Mouse (Mus musculus) mature B cell (primary cell): ENCODE results near the gene Ip6k1.

Experiments used
- in situ Hi-C: fragments of 300-500 bp; cut with MboI; formaldehyde crosslinking; loops from 2 replicates; pipeline ENCODE4 v1.14.3; 2019

Ip6k1 gene

GRCm38 (mm10) chr9:108056361-108057261 lies 54.3 kb downstream of the Ip6k1 start:
- in situ Hi-C loops: no loop called here

DNA sequence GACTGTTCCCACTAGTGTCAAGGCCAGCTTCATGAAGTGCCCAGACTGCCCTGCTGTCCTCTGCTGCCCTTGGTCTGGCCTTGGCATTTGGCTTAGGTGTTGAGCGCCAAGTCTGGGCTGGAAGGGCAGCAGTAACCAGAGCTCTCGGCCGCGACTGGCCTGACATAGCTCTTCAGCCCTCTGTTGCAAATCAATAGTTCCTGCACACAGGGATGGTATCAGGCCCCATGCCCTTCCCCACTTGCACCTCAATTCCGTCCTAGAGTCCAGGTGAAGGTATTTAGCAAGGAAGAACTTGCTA lies 54.9 kb downstream of the Ip6k1 start:
- in situ Hi-C loops: no loop called here

DNA sequence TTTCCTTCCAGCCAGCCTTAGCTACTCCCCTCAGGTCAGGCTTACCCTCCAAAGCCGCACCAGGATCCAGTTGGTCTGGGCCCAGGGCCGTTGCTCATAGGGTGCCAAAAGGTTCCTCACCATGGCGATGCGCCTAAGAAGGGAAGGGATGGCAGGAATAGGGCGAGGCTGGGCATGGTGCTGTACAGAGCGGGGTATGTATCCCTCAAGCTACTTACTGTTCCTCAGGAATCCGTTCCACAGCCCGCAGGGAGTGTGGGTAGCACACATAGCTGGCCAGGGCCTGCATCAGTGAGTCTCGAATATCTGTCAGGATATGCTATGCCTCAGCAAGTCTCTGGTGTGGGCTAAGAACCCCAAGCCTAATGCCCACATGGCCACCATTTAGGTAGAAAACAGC lies 56.0 kb downstream of the Ip6k1 start:
- in situ Hi-C loops: no loop called here

DNA sequence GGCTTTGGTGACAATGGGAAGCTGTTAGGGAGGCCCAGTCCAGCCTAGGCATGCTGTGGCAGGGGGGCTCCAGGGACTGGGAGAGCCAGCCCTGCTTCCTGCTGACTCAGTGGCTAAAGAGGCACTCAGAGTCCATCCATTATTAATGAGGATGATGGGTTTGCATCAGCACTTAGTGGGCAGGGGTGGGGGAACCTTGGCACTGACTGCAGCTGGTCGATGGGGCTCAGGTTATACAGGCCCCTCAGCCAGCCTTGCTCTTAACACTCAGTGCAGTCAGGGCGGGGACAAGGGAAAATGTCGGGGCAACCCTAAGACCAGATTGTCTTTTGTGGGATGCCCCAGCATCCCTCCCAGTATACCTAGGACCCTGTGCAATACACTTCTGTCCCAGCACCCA lies 59.8 kb downstream of the Ip6k1 start:
- in situ Hi-C loops: no loop called here

- in situ Hi-C loops: no loop called here
Measured at GRCm38 (mm10) chr9:108063361-108063760, 61.1 kb downstream of the Ip6k1 start.

- in situ Hi-C loops: no loop called here
Measured at GRCm38 (mm10) chr9:108065491-108066011, 63.2 kb downstream of the Ip6k1 start.

GRCm38 (mm10) chr9:108067199-108067598 lies 64.9 kb downstream of the Ip6k1 start:
- in situ Hi-C loops: no loop called here

DNA sequence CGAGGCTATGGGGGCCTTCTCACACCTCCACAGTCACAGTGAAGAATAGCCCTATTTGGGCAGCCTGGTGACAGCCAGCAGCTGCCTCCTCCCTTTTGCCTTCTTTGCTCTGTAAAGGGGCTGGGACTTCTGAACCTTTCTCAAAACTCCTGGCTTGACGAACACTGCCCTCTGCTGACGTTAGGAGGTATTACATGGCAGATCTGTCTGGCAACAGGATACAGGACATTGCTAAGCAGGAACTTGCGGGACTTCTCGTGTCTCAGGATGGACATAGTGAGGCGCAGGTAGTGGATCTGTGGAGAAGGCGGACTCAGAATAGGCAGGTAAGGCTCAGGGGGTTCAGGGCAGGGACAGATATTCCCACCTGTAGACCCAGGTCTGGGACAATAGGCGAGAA lies 65.6 kb downstream of the Ip6k1 start:
- in situ Hi-C loops: no loop called here

DNA sequence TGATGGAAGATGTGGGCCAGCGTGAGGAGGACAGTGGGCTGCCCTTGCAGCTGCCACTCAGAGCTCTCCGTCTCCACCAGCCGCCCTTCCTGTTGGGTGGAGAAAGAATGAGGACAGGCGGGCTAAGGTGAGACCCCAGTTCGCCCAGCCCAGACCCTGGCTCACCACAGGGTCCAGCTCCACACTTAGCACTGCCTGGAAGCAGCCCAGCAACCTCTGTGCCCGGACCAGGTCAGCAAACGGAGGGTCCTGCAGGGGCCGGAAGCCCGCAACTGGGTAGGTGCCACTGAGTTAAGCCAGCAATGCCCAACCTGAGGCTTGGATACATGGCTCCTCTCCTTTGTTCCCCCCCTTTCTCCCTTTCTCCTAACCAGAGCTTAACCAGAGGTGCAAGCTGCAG lies 66.7 kb downstream of the Ip6k1 start:
- in situ Hi-C loops: no loop called here

- in situ Hi-C loops: no loop called here
Measured at GRCm38 (mm10) chr9:108069529-108069928, 67.2 kb downstream of the Ip6k1 start.

DNA sequence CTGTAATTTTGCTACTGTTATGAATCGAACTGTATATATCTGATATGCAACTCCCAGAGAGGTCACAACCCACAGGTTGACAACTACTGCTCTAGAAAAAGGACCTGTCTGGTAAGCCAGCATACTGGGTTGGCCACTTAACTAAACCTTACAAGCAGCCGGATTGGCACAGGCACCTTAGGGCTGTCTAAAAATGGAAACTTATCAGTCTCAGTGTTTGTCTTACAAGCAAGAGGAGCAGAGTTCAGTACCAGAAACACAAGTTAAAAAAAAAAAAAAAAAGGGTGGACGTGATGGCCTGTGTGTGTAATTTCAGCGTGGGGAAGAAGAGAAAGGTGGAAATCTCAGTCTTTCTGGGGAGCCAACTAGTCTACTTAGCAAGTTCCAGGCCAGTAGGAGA lies 69.5 kb downstream of the Ip6k1 start:
- in situ Hi-C loops: no loop called here

GRCm38 (mm10) chr9:108072481-108072924 lies 70.2 kb downstream of the Ip6k1 start:
- in situ Hi-C loops: no loop called here

DNA sequence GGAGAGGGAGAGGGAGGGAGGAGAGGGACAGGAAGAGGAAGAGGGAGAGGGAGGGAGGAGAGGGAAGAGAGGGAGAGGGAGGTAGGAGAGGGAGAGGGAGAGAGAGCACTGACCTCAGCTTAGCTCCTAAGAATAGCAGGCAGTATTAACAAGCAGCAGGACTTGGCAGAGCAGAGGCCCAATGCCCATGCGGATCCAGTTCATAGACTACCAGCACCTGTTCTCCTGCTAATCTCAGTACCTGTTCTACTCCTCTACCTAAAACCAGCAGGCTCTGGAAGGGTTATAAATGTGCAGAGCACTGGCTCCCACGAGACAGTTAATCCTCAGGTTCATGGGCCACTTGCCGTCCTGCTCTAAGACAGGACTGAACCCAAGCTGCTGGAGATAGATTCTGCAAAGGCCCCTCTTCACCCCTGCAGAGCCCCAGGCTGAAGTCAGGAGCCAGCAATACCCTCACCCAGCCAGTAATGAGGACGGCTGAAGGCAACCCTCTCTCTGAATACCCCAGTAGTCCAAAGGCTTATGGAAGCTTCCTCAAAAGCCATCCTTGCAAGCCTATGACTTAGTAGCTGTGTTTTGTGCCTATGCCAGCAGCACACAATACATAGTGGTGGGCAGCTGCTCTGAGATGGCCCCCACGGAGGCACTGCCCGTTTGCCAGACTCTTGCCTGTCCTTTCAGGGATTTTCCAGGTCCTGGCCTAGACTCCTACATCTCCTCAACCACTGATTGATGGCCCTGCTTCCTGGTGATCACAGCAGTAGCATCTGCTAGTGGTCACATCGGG lies 71.0 kb downstream of the Ip6k1 start:
- in situ Hi-C loops: no loop called here

DNA sequence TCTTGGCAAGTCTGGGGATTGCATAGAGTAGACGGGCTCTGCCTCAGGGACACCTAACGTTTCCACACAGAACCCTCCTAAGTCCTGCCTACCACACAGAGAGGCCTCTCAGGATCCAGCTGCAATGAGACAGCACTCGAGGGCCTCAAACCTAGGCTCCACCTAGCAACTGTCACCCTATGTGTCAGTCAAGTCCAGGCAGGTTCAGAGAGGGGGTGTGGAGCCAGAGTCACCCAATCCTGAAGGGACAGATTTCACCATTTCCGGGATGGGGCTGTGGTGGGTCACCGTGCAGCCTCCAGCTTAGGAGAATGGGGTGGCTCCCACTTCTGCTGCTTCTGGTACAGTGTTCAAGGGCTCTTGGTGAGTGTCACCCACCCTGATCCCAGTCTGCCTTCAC lies 77.9 kb downstream of the Ip6k1 start, which contains the start of gene Mst1:
TSS of gene Mst1 (plus strand) at position 269 of the 400 bp plus-strand sequence.
- in situ Hi-C loops: no loop called here

GRCm38 (mm10) chr9:108082549-108082948 lies 80.2 kb downstream of the Ip6k1 start:
- in situ Hi-C loops: no loop called here

- in situ Hi-C loops: no loop called here
Measured at GRCm38 (mm10) chr9:108082988-108083431, 80.7 kb downstream of the Ip6k1 start, which contains the start of gene Rnf123. Rnf123 (minus strand) TSS chr9:108083346.

- in situ Hi-C loops: no loop called here
Measured at GRCm38 (mm10) chr9:108083561-108083960, 81.3 kb downstream of the Ip6k1 start.

DNA sequence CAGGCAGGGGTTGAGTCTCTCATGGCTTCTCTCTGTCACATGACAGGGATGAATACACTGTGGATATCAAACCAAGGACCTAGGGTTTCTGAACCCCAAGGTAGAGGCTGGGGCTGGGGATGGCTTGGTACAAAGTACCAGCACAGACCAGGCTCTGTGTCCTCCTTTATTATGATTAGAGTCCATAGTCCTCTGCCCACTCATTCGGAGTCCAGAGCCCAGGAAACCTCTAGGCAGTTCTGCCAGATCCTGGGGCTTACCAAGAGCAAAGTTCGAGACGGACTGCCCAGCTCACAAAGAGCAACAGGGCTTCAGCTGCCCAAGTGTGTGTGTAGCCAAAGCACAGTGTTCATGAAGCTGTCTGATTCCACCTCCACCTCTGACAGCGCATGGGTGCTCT lies 83.0 kb downstream of the Ip6k1 start:
- in situ Hi-C loops: no loop called here

- in situ Hi-C loops: no loop called here
Measured at GRCm38 (mm10) chr9:108090611-108091120, 88.4 kb downstream of the Ip6k1 start.

GRCm38 (mm10) chr9:108093586-108093985 lies 91.3 kb downstream of the Ip6k1 start:
- in situ Hi-C loops: no loop called here

- in situ Hi-C loops: no loop called here
Measured at GRCm38 (mm10) chr9:108094184-108094941, 92.1 kb downstream of the Ip6k1 start, which contains the start of gene Apeh. Apeh (minus strand) TSS chr9:108094606.

- in situ Hi-C loops: no loop called here
Measured at GRCm38 (mm10) chr9:108094998-108095411, 92.7 kb downstream of the Ip6k1 start.
